Mouse (Mus musculus) heart, embryonic 16.5 days (tissue): Measurements from ENCODE around the gene Nkx2-4. TPM values are rescaled to one million over a fixed set of nuclear protein-coding genes. Genes with fewer than 3 reads are reported as not detected.

Source experiments
- ATAC-seq: fragments of 200-750 bp; cut with Nextera tagmentation; replicated peaks from 2 replicates; pipeline ENCODE4 v1.8.0; 2017; ENCODE audit warnings: moderate number of reproducible peaks; ENCODE audit not compliant: insufficient read depth, low FRiP score; ENCODE audit errors: extremely low read depth
- H3K27ac ChIP-seq: fragments of 300-500 bp; sonication (generic); 2 replicates; pipeline ENCODE4 v1.5.1; 2014; ENCODE audit warnings: mild to moderate bottlenecking, low read length, control low read depth, moderate library complexity
- H3K27me3 ChIP-seq: fragments of 300-500 bp; sonication (generic); 2 replicates; pipeline ENCODE4 v1.6.1; 2014; ENCODE audit warnings: low read length, mixed read lengths; ENCODE audit not compliant: control insufficient read depth, insufficient read depth
- H3K36me3 ChIP-seq: fragments of 300-500 bp; sonication (generic); 2 replicates; pipeline ENCODE4 v1.6.1; 2014; ENCODE audit not compliant: control insufficient read depth, insufficient read depth
- H3K4me1 ChIP-seq: fragments of 300-500 bp; sonication (generic); 2 replicates; pipeline ENCODE4 v1.6.1; 2014; ENCODE audit warnings: low read length, mixed read lengths; ENCODE audit not compliant: control insufficient read depth, insufficient read depth
- H3K4me2 ChIP-seq: fragments of 300-500 bp; sonication (generic); 2 replicates; pipeline ENCODE4 v1.6.1; 2014; ENCODE audit warnings: low read depth, mild to moderate bottlenecking, control low read depth, low read length
- H3K4me3 ChIP-seq: fragments of 300-500 bp; sonication (generic); 2 replicates; pipeline ENCODE4 v1.5.1; 2014; ENCODE audit warnings: mild to moderate bottlenecking, control low read depth, low read length
- H3K9ac ChIP-seq: fragments of 300-500 bp; sonication (generic); 2 replicates; pipeline ENCODE4 v1.6.1; 2014; ENCODE audit warnings: low read length, control low read depth
- H3K9me3 ChIP-seq: fragments of 300-500 bp; sonication (generic); replicated peaks from 2 replicates; pipeline ENCODE4 v1.6.1; 2016; ENCODE audit warnings: low read length; ENCODE audit not compliant: control insufficient read depth
- WGBS: fragments of 180-500 bp; shearing (Covaris S2); extraction: QIAGEN DNeasy Blood & Tissue Kit; methylation state at CpG from one replicate; pipeline ENCODE4 v1.1.7; 2014; 5-methylcytosine and 5-hydroxymethylcytosine counted together
- polyA plus RNA-seq: library from polyadenylated mRNA; unstranded; fragments of >200 nt; fragmentation: Nextera tagmentation; extraction: Ambion mirVana; gene quantifications from 2 replicates; pipeline ENCODE4 v1.2.1, GENCODE M21; 2015

Gene Nkx2-4
- polyA plus RNA-seq, 1 experiment from 2014 or later, result not detected

DNA sequence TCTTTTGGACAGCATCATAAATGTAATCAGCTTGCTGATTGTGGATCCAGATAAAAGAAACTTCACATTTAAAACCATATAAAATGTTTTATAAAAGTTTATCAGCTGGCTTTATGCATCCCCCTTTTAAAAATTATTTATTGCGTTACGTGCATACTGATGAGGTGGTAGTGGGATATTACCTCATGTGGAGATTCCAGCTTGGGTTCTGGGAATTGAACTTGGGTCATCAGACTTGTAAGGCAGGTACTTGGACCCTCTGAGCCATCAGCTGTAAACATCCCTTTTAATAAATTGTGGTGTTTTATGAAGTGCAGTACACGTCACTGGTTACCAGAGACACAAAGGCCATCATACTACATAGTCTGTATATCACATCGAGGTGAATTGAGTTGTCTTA, 10.8 kb downstream of the Nkx2-4 start:
- Histone ChIP-seq H3K4me1 (no peaks in the 10 kb centered on the region), H3K36me3 (peaks cover 20% of the 10 kb centered on the region), H3K9me3 (no peaks in the 10 kb centered on the region), H3K9ac (no peak overlapping the region), H3K27ac (no peak overlapping the region), H3K4me2 (no peak overlapping the region), H3K4me3 (no peak overlapping the region), H3K27me3 (no peaks in the 10 kb centered on the region)
- 93% methylated on average over 4 of the region's 4 CpGs for WGBS
- ATAC-seq, result no peak

DNA sequence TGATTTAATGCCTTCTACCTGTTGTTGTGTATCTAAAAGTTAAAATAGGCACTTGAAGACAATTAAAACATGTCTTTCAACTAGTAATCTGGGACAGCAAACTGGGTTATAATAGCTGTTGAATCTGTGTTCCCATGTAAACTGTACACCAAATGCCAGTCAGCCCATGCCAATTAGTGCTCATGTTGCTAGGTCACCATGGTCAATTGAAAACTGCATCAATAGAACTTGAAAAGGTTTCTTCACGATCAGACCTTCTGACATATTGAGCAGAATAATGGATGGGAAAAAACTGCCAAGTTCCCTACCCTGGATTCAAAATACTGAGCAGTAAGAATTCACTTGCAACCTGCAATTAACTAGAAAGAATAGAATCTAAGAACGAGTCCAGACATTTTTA, 11.3 kb downstream of the Nkx2-4 start:
- Histone ChIP-seq H3K4me2 (no peak overlapping the region), H3K27ac (no peak overlapping the region), H3K36me3 (peaks cover 20% of the 10 kb centered on the region), H3K4me1 (no peaks in the 10 kb centered on the region), H3K9ac (no peak overlapping the region), H3K27me3 (no peaks in the 10 kb centered on the region), H3K9me3 (no peaks in the 10 kb centered on the region), H3K4me3 (no peak overlapping the region)
- no peak for ATAC-seq
- WGBS, result 90% methylated on average over 2 of the region's 2 CpGs

DNA sequence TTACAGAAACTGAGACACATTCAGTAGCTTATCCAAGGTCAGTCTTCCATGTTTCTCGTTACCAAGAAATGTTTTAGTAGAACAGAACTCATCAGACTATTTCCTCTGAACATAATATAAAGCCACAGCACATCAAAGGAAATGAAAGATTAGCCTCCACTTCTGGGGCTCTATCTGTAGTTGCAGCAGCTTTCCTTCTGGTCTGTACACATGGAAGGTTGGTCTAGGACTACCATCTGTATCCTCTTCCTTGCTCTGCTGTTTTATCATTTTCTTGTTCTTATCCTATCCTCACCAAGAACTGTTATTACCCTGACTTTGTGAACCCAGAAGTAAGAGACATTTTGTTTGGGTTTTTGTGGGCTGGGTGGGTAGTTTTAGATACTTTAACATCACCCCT, 14.9 kb downstream of the Nkx2-4 start:
- no peak overlapping the region for H3K4me3 ChIP-seq
- H3K36me3 ChIP-seq, result peaks cover 18% of the 10 kb centered on the region; the same call in 1 of the 2 replicates
- no peak overlapping the region for H3K4me2 ChIP-seq
- 67% methylated on average over 1 of the region's 1 CpGs for WGBS
- no peaks in the 10 kb centered on the region for H3K9me3 ChIP-seq
- no peaks in the 10 kb centered on the region for H3K27me3 ChIP-seq
- no peak overlapping the region for H3K9ac ChIP-seq
- ATAC-seq, result no peak
- no peaks in the 10 kb centered on the region for H3K4me1 ChIP-seq
- no peak overlapping the region for H3K27ac ChIP-seq

DNA sequence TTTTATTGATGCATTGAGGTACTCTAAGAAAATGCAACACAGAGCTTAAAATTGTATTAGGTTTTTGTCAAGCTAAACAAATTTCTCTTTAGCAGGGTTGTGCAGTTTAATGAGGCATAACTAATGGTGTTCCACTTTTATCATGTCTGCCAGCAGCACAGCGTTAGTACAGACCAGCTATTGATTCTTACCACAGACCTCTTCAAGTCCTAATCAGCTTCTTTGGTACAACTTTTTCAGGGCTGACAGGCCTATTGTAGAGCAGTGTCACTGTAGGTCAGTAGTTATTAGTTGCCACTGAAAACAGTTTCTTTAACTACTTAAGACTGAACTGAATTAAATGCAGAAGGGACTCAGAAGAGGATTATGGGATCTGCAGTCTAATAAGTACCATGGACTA, 16.2 kb downstream of the Nkx2-4 start:
- no peak overlapping the region for H3K9ac ChIP-seq
- H3K27me3 ChIP-seq, result no peaks in the 10 kb centered on the region
- H3K27ac ChIP-seq, result no peak overlapping the region
- H3K36me3 ChIP-seq, result peaks cover 22% of the 10 kb centered on the region
- 77% methylated on average over 1 of the region's 1 CpGs for WGBS
- H3K9me3 ChIP-seq, result no peaks in the 10 kb centered on the region
- H3K4me2 ChIP-seq, result no peak overlapping the region
- H3K4me3 ChIP-seq, result no peak overlapping the region
- no peak for ATAC-seq
- no peaks in the 10 kb centered on the region for H3K4me1 ChIP-seq

DNA sequence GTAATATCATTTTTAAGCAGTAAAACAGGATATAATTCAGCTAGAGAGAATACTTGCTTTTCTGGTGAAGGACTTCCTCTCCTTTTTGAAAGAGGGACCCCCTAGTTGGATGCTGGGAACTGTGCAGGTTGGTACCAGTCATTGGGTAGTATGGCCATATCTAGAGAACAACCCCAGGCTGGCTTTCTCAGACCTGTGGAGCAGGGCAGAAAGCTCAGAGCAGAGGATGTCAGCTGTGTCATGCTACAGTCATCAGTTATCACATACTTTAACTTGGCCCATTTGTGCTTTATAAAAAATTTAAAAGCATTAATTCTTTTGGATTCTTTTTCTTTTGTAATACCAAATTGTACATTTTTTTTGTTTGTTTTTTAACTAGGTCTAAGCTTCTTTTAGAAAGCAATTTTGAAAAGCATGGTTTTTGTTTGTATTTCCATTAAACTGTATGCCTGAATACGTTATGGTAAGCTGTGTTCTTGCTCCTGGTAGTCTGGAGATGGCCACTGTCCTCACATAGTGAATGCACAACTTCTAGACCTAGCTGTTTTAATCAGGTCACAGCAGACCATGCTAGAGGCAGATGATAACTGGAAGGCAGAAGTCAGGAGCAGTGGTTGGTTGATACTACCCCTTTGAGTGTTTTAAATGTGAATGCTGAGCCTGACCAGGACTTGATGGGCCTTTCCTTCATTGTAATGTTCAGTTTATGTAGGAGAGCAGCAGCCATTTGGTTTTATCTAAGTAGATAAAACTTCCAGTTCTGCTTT, 17.6 kb downstream of the Nkx2-4 start:
- ATAC-seq, result no peak
- Histone ChIP-seq H3K36me3 (peaks cover 25% of the 10 kb centered on the region), H3K4me3 (no peak overlapping the region), H3K27me3 (no peaks in the 10 kb centered on the region), H3K9ac (no peak overlapping the region), H3K4me1 (no peaks in the 10 kb centered on the region), H3K9me3 (no peaks in the 10 kb centered on the region), H3K27ac (no peak overlapping the region), H3K4me2 (no peak overlapping the region)
- 92% methylated on average over 1 of the region's 1 CpGs for WGBS

DNA sequence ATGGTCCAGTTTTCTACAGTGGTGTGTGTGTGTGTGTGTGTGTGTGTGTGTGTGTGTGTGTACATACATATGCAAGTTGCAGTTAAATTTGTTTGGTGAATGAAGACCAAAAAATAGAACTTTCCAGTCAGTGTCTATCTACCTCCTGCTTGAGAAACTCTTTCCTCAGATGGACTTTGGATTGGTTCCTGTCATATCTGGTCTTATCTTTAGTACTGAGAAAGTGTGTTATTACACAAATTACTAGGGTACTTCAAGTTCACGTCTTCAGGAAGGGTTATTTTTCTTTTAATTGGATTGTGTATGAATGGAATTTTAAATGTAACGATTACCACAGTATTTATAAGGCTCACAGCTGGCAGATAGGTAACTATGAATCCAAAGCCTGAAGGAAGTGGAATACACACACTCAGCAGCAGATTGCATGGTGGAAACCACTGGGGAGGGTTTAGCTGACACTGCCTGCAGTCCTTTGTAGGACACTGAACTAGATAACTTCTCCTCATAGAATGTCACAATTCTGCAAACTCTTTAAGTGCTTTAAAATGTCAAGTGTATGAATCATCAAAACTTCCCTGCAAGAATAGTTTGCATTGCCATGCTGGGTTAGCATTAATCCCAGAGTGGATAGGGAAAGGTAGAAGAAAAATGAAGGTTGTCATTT, 31.9 kb downstream of the Nkx2-4 start:
- Histone ChIP-seq H3K9me3 (no peaks in the 10 kb centered on the region), H3K36me3 (peaks cover 39% of the 10 kb centered on the region), H3K27ac (no peak overlapping the region), H3K4me2 (no peak overlapping the region), H3K4me1 (no peaks in the 10 kb centered on the region), H3K4me3 (no peak overlapping the region), H3K9ac (no peak overlapping the region), H3K27me3 (no peaks in the 10 kb centered on the region)
- 83% methylated on average over 2 of the region's 2 CpGs for WGBS
- no peak for ATAC-seq

DNA sequence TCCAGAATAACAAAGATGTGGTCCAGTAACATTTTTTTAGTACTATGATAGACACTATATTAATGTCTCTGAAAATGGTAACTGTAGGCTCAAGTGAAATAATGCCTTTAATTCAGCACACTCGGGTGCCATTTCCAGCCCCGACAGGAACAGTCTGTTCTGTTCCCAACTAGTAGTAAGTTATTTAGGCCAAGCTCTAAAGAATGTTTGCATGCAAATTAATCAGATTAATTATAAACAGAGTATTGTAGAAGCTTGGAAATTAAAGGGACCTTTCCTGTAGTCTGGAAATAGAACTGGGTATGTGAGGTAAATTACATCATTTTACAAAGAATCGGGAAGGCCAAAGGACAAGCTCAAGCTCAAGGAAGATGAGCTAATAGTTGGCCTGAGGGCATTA, 38.2 kb downstream of the Nkx2-4 start:
- Histone ChIP-seq H3K4me3 (no peak overlapping the region), H3K27ac (no peak overlapping the region), H3K9me3 (no peaks in the 10 kb centered on the region), H3K27me3 (no peaks in the 10 kb centered on the region), H3K4me1 (no peaks in the 10 kb centered on the region), H3K36me3 (peaks cover 23% of the 10 kb centered on the region), H3K4me2 (no peak overlapping the region), H3K9ac (no peak overlapping the region)
- WGBS, result 90% methylated on average over 3 of the region's 3 CpGs
- ATAC-seq, result no peak

DNA sequence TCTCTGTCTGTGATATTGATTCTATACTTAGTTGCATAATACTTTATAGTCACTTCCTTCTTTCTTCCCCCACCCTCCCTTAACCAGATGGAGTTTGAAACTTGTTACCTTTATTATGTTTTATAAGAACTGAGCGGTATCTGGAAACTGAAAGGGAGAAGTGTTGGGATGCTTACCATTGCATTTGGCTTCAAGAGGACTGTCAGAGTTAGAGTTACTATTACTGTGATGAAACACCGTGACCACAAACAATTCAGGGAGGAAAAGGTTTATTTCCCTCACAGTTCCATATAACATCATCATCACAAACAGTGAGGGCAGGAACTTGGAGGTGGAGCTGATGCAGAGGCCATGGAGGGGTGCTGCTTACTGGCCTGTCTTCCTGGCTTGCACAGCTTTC, 49.4 kb downstream of the Nkx2-4 start:
- H3K36me3 ChIP-seq, result peaks cover 15% of the 10 kb centered on the region; the same call in 1 of the 2 replicates
- no peak for ATAC-seq
- 97% methylated on average over 2 of the region's 2 CpGs for WGBS

More for the DNA sequence above, 49.4 kb downstream of the Nkx2-4 start:
- H3K9ac ChIP-seq, result no peak overlapping the region
- no peaks in the 10 kb centered on the region for H3K4me1 ChIP-seq
- H3K27me3 ChIP-seq, result no peaks in the 10 kb centered on the region
- no peak overlapping the region for H3K4me2 ChIP-seq
- H3K27ac ChIP-seq, result no peak overlapping the region
- H3K4me3 ChIP-seq, result no peak overlapping the region
- no peaks in the 10 kb centered on the region for H3K9me3 ChIP-seq
